Mouse (Mus musculus) megakaryocyte, embryonic 14.5 days (primary cell): Measurements from ENCODE around the gene Slc46a2. TPM values are rescaled to one million over a fixed set of nuclear protein-coding genes. Genes with fewer than 3 reads are reported as not detected.
A peak's percentile ranks its signal among the peaks of the same experiment; 100 is the strongest.

ENCODE experiments used
- H3K27me3 ChIP-seq: replicated peaks from 2 replicates; pipeline ENCODE3; 2012; ENCODE audit warnings: inconsistent platforms
- H3K36me3 ChIP-seq: replicated peaks from 2 replicates; pipeline ENCODE3; 2012; ENCODE audit warnings: low read length, inconsistent platforms, mixed read lengths
- H3K4me1 ChIP-seq: 2 replicates; pipeline ENCODE4 v1.6.1; 2012; ENCODE audit warnings: inconsistent platforms
- H3K4me3 ChIP-seq: replicated peaks from 2 replicates; pipeline ENCODE3; 2012; ENCODE audit warnings: moderate library complexity, mild to moderate bottlenecking, inconsistent platforms
- H3K9me3 ChIP-seq: 2 replicates; pipeline ENCODE4 v1.6.1; 2012; ENCODE audit warnings: inconsistent platforms
- FLI1 ChIP-seq: IDR thresholded peaks from 2 replicates; pipeline ENCODE4 v1.6.1; 2012; ENCODE audit warnings: low read length, inconsistent platforms, mixed read lengths
- GATA1 ChIP-seq: IDR thresholded peaks from 3 replicates; pipeline ENCODE4 v1.6.1; 2012; ENCODE audit warnings: mixed read lengths, low read length, inconsistent platforms, borderline replicate concordance
- polyA plus RNA-seq: library from polyadenylated mRNA; stranded (reverse); fragments of >175 nt; gene quantifications from 2 replicates; pipeline ENCODE4 v1.2.3, GENCODE M21; 2012; ENCODE audit warnings: low replicate concordance; ENCODE audit not compliant: insufficient read depth

Slc46a2 gene
- polyA plus RNA-seq, 1 experiment, result not detected

DNA sequence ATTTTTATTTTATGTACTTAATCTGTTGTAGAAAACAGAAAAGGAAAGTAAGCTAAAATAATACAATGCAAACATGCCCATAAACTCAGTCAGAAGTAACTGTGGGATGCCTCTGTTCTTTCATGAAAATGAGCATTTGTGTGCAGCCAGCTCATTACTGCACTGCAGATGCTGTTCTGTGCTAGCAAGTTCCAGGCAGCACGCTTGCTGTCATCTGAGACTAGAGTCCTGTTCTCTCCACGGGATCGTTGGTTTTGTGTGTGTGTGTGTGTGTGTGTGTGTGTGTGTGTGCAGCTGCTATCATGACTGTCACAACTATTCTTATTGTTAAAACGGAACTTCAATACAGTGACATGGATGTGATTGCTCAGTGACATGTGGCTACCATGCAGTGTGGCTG is 53.0 kb downstream of the Slc46a2 start:
- peaks cover 94% of the 10 kb centered on the region for H3K4me1 ChIP-seq
- no peaks in the 10 kb centered on the region for H3K9me3 ChIP-seq
- peak overlapping the region; percentile 73 for H3K4me3 ChIP-seq
- no peaks in the 10 kb centered on the region for H3K27me3 ChIP-seq
- TF ChIP-seq FLI1 (no peak), GATA1 (no peak)
- peaks cover 76% of the 10 kb centered on the region for H3K36me3 ChIP-seq

DNA sequence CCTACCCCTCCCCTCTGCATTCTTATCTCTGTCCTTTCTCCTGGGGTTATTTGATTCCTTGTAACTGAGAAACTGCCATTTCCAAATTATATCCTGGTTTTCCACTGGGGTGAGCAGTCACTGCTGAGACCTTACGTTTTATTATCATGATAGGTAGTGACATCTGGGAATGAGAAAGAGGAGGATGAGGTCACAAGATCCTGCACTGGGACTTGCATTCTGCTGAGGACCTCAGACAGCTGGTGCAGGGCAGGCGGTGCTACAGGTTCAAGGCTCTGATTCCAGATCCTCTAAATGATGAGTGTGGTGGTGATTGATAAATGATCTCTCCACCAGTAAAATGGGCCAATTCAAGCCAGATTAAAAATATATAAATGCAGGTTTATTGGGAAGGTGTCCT is 54.4 kb downstream of the Slc46a2 start:
- no peak for TF ChIP-seq FLI1
- TF ChIP-seq GATA1, result no peak
- Histone ChIP-seq H3K4me1 (peaks cover 94% of the 10 kb centered on the region), H3K9me3 (no peaks in the 10 kb centered on the region), H3K27me3 (no peaks in the 10 kb centered on the region), H3K36me3 (peaks cover 81% of the 10 kb centered on the region), H3K4me3 (no peak overlapping the region)

DNA sequence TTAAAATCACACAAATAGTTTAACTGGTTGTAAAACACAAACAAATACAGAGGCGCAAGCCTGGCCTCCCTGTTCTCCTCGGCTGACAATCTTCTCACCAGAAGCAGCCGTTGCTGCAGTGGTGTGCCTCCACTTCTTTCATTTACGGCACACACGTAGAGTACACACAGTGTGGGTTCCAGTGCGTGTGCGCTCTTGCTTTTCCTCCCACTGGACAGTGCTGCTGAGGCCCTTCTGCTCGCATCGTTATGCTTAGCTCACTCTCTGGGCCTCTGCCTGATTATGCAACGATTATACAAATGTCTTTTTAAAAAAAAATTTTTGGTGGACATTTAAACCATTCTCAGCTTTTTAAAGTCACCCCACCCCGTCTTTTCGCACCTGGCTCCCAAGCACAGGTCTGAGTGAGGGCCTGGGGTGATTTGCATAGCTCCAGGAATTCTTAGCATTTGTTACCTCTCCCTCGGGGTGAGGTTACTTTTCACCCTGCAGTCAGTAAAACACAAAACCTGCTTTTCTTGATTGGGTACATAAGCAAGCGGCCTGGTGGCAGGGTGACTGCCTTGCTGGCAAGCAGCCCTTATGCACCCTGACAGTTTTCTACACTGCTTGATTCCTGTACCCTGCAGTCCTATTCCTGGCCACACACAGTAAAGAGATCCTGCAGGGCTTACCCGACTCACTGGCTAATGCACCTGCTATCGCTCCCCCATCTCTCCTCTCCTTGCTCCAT is 55.0 kb downstream of the Slc46a2 start:
- Histone ChIP-seq H3K36me3 (peaks cover 81% of the 10 kb centered on the region), H3K4me3 (no peak overlapping the region), H3K9me3 (no peaks in the 10 kb centered on the region), H3K27me3 (no peaks in the 10 kb centered on the region), H3K4me1 (peaks cover 94% of the 10 kb centered on the region)
- TF ChIP-seq GATA1, result no peak
- TF ChIP-seq FLI1, result no peak

Other genes starting within 250 kb of the Slc46a2 start
- 6.1 and 9.7 TPM in 2 replicates for gene Inip, start 113.5 kb downstream of the Slc46a2 start, polyA plus RNA-seq
- 12.1 and 19.2 TPM in 2 replicates for gene Snx30, start 109.2 kb downstream of the Slc46a2 start, polyA plus RNA-seq
- gene Mup4, start 45.7 kb upstream of the Slc46a2 start, polyA plus RNA-seq, result not detected in 2 replicates
- not detected in 2 replicates for gene Mup6, start 49.2 kb upstream of the Slc46a2 start, polyA plus RNA-seq
- gene Mup7, start 155.4 kb upstream of the Slc46a2 start, polyA plus RNA-seq, result not detected in 2 replicates
- gene Mup2, start 239.2 kb upstream of the Slc46a2 start, polyA plus RNA-seq, result not detected in 2 replicates